Mouse (Mus musculus): ENCODE measurements around the gene Oprd1.

- TF ChIP-seq CTCF (IDR thresholded peaks at IDR 0.05; ENCODE audit: control insufficient read depth, insufficient read depth, insufficient replicate concordance, low read depth, low read length) (no peak), POLR2A (IDR thresholded peaks at IDR 0.05; ENCODE audit: control insufficient read depth, low read depth, low read length) (no peak)
These were observed 59.2 kb downstream of the Oprd1 start for GRCm38 (mm10) chr4:132085114-132085513.

Measured in testis, adult 2 months (tissue).